Mouse (Mus musculus) ES-Bruce4 (cell line): ENCODE results near the gene Kti12.

Source experiments
- CTCF ChIP-seq: IDR thresholded peaks from one replicate; pipeline ENCODE4 v1.8.1; 2011; ENCODE audit warnings: low read depth, low read length
- EP300 ChIP-seq: IDR thresholded peaks from 2 replicates; pipeline ENCODE4 v1.6.1; 2011; ENCODE audit warnings: low read depth, low read length; ENCODE audit not compliant: insufficient read depth

GRCm38 (mm10) chr4:108847715-108848504, at the start of gene Kti12:
- TF ChIP-seq EP300 (no peak), CTCF (no peak)
